Mouse (Mus musculus) heart, adult 18-20 months (tissue): Measurements from ENCODE around the gene Upk2. TPM values are rescaled to one million over a fixed set of nuclear protein-coding genes. Genes with fewer than 3 reads are reported as not detected.

Experiments used
- DNase-seq, 2 experiments: peaks; one replicate each; pipeline ENCODE4 v3.0.0; 2021 to 2022; ENCODE audit warnings: mixed read lengths in 1 of 2
- total RNA-seq, 2 experiments: library from RNA; stranded (reverse); gene quantifications; 2 replicates each; pipeline ENCODE4 v1.2.3; 2021

The Upk2 gene
- total RNA-seq, 2 experiments from 2014 or later = not detected

DNA sequence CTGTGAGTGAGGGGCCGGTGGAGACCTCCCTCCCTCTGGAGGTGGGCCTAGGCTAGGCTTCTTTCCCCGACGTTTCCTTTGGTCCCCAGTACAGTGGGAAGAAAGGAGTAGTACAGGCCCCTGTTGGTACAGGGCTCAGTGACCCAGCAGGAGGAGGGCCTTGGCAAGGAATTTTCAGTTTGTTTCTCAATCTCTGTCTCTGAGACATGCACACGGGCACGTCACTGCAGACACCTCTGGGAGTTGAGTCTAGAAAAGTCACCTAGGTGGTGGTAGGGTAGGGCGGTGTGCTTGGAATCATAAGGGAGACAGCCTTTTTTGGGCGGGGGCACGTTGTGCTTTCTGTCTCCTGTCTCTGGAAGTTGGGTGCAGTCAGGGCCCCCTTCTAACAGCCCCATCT is 33.6 kb upstream of the Upk2 start:
- DNase-seq = peak; percentile 66 to 67

DNA sequence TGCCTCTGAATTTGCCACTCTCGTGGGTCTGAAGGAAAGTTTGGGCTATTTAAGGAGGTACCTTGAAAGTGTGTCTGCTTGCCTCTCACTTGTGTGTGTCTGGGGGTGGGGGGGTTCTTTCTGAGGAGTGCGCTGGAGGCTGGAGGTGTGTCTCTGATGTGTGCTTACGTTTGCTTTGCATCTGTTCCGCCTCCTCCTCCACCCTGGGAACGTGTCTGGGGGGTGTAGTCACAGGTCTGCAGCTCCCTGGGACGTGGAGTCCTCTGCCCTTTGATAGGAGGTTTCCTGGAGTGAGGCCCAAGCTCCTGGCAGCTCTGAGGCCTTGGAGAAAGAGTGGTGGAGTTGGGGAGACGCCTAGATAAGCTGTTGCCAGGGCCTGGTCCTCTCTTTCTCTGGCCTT is 32.7 kb upstream of the Upk2 start:
- peak; percentile 94 to 96 for DNase-seq

DNA sequence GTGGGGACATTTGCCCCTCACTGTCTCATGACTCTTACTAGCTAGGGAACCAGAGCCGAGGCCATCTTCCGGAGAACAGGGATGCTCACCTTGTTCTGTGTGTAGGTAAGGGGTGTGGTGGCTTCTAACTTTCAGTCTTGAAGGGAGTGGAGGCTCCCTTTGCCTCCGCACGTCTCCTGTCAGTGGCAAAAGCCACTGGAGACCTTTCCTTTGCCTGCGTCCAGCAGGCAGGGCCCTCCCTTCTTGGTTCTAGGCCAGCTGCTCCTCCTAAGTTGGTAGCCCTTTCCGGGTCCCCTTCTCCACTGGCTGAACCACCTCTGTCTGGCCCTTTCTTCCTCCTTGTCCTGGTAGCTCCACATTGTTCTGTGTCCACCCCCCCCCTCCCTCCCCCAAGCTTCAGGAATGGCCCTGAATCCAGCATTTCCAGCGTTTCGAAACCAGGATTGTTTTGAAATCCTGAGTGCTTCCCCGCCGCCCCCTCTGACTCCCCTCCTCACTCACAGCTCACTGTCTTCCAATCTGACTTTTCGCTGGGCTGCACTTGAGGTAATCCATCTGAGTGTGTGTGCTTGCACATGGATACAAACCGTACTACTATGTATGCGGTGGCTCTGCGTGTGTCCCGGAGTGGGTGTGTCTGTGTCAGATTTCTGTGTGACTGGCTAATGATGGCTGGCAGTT is 32.1 kb upstream of the Upk2 start:
- DNase-seq = peak; percentile 80 to 85

DNA sequence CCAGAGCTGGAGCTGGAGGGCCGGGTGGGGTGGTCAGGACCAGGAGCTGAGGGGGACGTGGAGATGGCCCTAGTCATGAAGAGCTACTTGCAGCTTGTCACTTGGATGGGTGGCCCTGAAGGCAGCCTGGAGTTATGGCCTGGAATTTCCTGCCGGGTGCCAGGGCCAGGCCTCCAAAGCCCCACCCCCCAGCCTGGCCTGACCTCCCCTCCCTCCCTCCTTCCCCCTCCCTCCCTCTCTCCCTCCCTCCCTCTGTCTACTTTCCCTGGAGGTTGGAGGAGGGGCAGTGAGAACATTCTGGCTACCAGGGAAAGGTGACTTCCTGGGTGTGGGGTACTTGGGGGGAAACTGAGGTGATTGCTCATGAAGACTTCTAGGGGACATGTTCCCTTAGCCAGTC is 31.6 kb upstream of the Upk2 start:
- peak; percentile 69 for DNase-seq

DNA sequence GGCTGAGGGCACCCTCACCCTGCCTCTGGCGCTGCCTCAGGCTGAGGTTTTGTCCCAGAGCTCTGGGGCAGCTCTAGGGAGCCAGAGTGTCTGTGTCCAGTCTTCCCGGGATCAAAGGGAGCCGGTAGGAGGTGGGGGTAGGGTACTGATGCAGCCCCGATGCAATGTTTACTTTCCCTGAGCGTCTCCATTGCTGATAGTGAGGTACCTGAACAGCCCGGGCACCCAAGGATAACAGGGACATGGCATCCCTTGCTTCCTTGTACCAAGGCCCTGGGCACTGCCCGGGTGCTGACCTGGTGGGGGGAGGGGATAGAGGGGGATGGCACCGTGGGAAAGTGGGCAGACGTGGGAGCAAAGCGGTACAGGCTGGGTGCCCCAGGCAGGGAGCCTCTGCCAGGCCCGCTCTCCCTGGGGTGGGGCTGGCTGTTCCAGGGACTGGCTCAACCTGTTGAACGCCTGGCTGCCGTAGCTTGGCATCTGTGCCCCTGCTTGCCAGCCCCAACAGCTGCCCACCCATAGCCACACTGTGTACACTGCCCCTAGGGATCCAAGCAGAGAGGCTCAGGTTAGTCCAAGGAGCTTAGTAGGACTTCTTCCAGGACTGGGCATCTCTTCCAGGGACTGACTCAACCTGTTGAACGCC is 30.9 kb upstream of the Upk2 start:
- peak; percentile 33 to 40 for DNase-seq

DNA sequence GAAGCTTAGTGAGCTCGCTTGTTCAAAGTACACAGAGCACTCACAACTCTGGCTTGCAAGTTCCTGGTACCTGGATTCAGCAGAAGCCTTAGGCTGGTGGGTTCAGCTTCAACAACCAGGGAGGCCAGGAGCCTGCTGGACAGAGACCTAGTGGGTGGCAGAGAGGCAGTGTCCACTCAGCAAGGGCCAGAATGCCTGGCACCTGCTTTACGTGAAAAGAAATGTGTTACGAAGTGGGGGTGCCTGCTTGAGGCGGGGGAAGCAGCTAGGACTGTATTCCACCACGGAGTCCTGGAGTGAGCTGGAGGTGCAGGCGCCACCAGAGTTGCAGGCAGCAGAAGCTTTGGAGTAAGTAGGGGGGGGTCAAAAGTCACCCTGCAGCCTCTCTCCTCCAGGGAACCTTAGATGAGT is 30.3 kb upstream of the Upk2 start:
- peak in 1 of 2 experiments; percentile 32 for DNase-seq

DNA sequence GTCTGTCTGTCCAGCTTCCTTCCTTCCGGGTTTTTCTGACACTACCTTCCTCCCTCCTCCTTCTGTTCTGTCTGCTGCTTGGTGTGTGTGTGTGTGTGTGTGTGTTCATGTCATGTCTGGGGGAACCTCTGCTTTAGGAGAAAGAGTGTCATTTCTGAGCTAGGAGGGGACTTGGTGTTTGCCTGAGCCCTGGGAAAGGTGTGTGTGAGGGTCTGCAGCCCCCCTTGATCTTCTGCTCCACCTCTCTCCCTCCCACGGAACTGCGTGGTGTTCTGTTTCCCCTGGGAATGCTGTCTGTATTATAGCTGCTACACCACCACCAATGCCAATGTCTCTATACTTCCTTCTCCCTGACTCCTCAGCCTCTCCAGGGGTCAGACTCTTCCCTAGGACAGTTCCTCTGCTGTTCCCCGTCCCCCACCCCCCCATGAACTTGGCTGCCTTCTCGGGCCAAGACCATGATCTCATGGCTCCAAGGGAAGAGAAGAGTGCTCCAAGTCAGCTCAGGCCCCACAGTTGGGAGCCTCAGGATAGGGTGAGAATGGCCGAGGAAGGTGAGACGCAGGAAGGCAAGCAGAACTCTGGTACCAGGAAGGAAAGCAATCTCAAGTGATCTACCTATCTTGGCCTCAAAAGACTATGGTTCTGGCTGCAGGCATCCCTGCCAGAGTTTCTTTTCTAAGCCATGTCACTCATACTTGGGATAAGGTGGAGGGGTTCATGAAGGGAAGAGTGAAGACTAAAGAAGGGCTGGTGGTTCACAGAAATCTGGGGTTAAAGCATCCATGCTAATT is 29.7 kb upstream of the Upk2 start:
- peak; percentile 21 to 54 for DNase-seq

DNA sequence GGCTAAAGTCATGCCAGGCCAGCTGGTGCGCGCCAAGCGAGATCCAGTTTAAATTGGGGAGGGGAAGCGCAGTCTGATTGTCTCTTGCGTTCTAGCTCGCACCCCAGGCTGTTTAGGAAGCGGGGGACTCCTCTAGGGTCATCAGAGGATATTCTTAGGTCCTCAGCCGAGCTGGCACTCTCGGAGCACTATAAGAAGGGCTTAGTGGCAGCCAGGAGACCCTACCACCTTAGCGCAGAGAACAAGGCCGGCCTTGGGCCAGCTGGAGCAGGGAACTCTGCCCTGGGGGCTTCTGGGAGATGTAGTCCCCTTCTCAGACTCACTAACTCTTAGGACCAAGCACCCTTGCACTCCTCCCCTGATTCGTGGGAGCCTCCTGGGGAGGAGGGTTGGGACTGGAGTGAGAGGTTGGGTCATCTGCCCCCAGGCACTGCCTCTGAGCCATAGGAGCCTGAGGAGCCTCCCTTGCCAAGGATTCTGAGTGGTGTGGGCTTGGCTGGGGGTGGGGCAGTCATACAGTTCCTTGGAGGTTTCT is 28.8 kb upstream of the Upk2 start:
- peak; percentile 79 for DNase-seq

DNA sequence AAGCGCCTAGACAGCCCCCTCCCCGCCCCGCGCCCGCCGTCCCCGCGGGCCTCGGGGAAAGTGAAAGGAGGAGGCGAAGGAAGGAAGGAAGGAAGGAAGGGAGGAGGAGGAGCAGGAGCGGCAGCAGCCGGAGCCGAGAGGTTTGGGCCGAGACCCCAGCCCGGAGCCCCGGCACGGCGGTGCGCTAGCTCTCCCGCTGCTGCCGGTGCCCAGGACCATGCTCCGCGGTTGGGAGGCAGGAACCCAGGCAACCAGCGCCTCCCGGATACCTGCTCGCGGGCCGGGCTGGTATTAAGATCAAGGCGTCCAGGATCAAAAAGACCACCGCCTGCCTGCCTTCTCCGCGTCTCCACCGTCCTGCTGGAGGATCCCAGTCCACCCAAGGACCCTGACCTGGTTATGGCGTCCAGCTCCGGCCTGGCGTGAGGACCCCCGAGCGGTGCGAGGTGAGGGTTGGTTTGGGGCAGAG is 28.3 kb upstream of the Upk2 start:
- DNase-seq = no peak

DNA sequence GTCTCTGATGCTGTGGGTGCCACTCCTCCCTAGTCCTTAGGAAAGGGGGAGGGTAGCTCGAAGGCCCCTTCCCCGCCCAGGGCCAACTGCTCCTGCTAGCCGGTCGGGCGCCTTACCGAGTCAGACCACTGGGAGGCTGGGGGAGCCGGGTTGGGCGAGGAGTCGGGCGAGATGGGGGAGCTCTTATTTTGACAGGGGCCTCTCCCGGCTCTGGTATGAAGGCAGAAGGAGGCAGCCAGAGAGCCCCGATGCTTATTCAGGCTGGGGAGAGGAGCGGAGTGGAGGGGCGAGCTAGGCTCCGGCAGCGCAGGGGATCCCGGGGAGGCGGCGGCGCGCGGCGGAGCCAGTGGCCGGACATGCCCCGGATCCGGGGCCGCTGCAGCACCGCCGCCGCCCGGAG is 27.8 kb upstream of the Upk2 start, which contains the start of gene Bcl9l:
Gene Bcl9l (plus strand): TSS at position 274 of the 400 bp plus-strand sequence.
- peak; percentile 96 for DNase-seq

DNA sequence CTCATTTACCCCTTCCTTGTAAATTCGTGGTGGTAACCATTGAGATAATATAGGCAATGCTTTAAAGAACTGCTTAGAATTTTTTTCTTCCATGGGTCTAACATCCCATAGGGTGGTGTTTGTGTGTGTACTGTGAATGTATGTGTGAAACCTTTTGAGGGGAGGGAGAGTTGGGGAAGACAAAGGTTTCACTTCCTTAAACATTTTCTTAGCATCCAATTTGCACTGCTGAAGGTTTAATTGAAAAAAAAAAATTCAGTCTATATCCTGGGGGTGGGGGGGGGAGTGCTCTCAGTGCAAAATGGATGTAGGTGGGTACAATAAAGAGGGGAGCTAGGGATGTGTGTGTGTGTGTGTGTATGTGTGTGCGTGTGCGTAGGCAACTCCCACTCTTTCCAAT is 27.3 kb upstream of the Upk2 start:
- no peak for DNase-seq

DNA sequence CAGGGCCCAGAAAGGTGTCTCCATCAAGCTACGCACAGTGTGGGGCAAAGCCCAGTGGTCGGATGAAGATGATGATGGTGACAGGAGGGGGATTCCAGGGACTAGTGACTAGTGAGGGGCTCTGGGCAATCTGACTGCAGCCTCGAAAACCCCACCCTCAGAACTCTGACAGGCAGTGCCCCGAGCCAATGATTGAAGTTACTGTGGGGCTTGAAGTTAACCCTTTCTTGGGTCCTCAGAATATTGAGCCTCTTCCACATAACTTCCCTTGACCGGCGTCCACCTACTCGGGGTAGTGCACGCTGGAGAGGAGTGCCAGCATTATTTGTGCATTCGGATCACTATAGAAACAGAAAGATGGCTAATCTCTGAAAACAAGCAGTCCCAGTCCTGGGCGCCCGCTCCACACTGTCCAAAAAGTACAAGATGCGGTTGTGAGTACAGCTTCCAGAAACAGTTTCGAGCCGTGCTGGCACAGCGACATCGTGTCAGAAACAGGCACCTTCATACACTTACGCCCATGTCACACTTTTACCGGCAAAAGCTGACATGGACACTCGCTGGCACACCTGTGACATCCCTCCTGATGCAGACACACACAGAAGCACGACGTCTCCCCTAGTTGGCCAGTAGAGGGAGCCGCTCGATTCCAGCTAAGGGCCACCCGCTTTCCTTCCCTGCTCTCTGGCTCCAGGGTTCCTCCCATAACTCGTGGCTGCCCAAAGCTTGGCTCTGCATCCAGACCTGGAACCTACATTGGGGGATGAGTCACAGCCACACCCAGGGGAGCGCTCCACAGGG is 25.1 kb upstream of the Upk2 start:
- DNase-seq = peak; percentile 94 to 97

DNA sequence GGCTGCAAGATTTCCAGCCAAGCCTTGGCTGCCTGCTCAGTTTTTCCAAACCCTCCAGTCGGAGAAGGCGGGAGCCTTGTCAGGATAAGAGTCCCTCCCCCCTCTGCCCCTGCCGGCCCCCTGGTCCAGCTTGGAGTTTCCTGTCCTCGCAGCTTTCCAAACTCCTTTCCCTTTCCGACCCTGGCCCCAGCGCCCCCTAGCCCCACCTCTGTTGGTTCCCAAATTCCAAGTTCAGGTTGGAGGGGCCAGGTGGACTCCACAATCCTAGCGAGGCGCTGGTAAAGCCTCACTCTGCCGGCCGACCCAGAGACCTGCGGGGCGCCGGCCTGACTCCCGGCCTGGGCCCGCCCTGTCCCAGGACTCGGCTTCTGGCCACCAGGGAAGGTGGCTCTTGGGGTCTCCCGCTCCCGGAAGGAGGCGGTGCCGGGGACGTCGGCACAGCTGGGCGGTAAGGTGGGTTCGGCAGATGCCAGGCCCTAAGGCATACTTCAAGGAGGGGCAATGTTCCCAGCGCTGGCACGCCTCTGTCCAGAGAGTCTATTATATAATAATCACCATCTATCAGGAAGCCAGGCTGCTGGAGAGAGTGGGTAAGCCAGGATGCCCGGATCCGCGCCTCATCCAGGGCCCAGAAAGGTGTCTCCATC is 24.3 kb upstream of the Upk2 start:
- DNase-seq = peak; percentile 92 to 93

DNA sequence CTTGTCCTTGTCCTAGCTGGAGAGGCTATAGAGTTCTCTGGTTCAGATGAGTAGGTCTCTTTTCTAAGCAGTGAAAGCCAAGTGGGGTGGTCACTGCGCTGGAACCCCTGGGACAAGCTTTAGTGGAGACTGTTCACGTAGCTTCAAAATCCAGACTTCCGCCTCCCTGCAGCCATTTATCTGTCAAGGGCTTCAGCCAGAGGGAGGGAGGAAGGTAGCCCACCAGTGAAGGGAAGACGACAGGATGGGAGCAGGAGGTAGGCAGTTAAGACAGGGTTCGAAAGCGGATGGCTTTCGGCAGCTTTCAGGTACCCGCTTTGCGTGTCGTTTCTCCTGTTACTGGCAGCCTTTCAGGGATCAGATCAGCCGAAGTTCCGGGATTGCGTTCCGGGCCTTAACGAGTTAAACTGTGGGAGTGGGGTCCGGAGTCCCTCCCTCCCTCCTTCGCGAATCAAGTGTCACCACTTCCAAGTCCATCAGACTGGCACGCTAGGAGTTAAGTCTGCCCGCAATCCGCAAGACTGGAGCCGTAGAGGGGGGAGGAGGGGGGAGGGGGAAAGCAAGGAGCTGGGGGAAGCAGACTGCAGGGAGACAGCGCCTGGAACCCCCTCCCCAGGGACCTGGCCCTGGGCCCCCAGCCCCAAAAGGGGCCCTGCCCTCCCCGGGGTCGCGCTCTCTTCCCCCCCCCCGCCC is 23.6 kb upstream of the Upk2 start:
- DNase-seq = peak; percentile 74 to 82

DNA sequence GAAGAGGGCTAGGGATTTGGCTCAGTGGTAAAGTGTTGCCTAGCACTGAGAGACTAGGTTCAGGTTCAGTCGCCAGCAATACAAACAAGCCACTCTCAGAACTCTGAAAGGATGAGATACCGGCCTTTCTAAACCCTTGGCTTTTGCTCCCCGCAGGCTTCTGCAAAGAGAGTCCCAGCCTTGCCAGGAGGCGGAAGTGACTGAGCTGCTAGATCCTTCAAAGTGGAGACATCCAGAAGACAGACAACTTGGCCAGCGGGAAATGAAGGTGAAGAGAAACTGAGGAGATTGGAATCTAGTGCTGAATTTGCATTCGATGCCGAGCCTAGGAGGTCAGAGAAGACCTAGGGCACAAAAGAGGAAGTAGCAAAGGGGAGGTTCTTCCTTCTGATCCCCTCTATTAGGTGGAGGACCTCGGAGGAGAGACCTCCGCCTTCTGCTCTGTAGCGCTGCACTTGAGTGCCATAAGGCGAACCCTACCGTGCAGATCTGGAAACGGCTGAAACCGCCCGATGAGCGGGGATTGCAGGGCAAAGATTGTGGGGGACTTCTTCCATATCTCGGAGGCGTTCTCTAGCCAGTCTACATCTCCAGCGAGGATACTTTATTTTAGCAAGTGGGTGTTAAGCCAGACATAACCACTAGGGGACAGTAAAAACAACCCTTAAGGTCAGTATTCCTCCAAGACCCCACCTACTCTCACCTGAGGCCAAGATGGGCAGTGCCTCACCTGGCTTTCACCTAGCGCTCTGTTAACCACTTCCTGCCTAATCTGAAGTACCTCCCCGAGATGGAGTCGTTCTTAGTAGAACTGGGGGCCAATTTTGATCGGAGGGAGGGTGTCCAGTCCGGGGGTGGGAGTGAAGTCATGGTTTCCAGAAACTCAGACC is 22.8 kb upstream of the Upk2 start:
- peak; percentile 80 to 87 for DNase-seq

DNA sequence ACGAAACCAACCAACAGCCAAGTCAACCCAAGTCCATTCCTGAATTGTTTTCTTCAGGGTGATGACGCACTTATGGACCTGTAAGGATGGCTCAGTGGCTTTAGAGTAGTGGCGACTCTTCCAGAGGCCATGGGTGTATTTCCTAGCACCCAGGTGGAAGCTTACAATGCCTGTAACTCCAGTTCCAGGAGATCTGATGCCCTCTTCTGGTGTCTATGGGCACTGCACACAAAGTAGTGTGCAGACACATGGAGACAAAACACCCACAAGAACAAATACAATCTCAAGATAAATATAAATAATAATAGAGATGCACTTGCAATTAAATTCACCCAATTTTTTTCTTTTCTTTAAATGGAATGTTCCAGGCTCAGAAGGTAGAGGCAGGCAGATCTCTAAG is 21.2 kb upstream of the Upk2 start:
- DNase-seq = no peak

DNA sequence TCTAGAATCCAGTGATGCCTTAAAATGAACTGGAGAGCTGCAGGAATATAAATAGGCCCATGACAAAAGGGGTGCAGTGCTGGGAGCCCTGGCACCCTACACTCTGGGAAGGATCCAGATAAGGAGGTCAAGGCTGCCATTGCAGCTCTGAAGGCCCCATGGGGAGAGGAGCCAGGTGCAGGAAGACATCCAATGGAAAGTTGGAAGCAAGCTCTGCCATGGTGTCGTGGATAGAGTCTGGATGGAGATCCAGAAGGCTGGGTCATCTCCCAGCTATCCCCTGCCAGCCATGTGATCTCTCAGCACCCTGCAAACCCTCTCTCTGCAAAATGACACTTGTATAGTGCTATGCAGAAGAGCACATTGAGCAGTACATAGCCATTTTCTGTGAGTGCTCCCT is 19.6 kb upstream of the Upk2 start:
- peak; percentile 82 to 88 for DNase-seq

DNA sequence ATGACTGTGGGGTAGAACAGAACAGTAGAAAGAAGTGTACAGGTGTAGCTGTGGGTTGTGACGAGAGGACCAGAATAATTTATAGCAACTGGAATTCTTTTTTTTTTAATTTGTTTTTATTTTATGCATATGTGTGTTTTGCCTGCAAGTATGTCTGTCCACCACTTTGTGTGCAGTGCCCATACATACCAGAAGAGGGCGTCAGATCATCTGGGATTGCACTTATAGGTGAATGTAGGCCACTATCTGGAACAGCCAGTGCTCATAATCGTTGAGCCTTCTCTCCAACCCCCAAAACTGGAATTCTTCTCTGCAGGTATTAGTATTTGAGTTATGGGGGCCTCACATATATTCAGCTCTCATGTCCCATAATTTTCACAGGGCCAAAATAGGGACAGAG is 18.4 kb upstream of the Upk2 start:
- DNase-seq = no peak

DNA sequence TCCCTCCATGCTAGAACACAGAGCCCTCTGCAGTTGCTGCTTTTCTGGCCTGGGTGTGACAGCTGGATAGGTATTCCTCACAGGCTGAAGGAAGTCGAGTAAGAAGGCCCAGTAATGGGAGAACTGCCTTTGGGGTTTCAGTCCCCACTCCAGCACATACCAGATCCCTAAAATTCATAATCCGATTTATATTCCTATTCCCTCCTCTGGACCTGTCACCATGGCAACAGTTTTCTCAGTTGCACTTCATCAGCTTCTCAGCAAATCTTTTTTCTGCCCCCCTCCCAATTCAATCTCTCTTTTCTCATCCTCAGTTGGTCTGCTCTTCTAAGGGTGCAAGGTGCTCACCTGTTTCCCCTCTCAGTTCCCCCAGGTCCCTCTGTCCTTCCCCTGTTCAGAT is 14.0 kb upstream of the Upk2 start:
- DNase-seq = no peak

DNA sequence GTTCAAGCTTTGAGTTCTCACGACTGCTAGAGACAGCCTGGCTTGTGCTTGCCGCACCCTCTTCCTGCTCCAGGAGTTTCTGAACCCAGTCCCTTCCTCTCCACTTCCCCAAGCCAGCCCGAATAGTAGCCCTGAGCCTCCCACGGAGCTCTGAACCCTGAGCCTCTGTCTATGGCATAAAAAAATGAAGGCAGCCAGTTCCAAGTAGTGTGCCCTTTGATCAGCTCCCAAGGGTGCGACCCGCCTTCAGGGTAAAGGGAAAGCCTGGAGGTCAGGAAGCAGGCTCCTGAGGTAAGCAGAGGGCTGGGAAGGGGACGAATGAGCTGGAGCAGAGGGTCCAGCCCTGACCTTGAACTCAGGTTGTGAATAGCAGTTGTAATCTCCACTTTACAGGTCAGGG is 13.4 kb upstream of the Upk2 start:
- DNase-seq = no peak
